Mouse (Mus musculus): Measurements from ENCODE around the gene Cyb5b. TPM values are rescaled to one million over a fixed set of nuclear protein-coding genes. Genes with fewer than 3 reads are reported as not detected.

The Cyb5b gene
- total RNA-seq, 1 experiment: 44.9 TPM

- Histone ChIP-seq H3K27ac (ENCODE audit: insufficient read depth, low read depth, low read length, poor library complexity, severe bottlenecking) (no peak overlapping the region), H3K36me3 (ENCODE audit: control insufficient read depth, insufficient read depth, low read length, poor library complexity, severe bottlenecking) (peaks cover 21% of the 10 kb centered on the region), H3K4me3 (ENCODE audit: insufficient read depth in 1 of 2, low read depth in 1 of 2, low read length in 2 of 2, poor library complexity in 1 of 2, severe bottlenecking in 1 of 2) (no peak overlapping the region), H3K9me3 (ENCODE audit: control insufficient read depth, insufficient read depth, low read depth, low read length) (no peaks in the 10 kb centered on the region), H3K4me1 (ENCODE audit: control insufficient read depth in 2 of 2, insufficient read depth in 2 of 2, low read length in 2 of 2, poor library complexity in 1 of 2) (no peaks in the 10 kb centered on the region), H3K9ac (ENCODE audit: insufficient read depth, low read depth, low read length, poor library complexity, severe bottlenecking) (no peak overlapping the region)
- in situ Hi-C loops (cut with MboI; ENCODE audit: low sequenced_read_pairs in 2 of 2, unreplicated experiment in 2 of 2): no loop called here
- DNase-seq (ENCODE audit: low read depth, low spot score): no peak
- TF ChIP-seq CHD2 (IDR thresholded peaks at IDR 0.05; ENCODE audit: low read depth, low read length): no peak
- no peak for TF ChIP-seq ZC3H11A (IDR thresholded peaks at IDR 0.05; ENCODE audit: borderline replicate concordance, low read depth, low read length)
Measured at GRCm38 (mm10) chr8:107172969-107173645, 22.7 kb downstream of the Cyb5b start.

GRCm38 (mm10) chr8:107181122-107181521 is 30.7 kb downstream of the Cyb5b start:
- Histone ChIP-seq H3K9ac (ENCODE audit: insufficient read depth, low read depth, low read length, poor library complexity, severe bottlenecking) (no peak overlapping the region), H3K36me3 (ENCODE audit: control insufficient read depth, insufficient read depth, low read length, poor library complexity, severe bottlenecking) (peaks cover 21% of the 10 kb centered on the region), H3K4me1 (ENCODE audit: control insufficient read depth in 2 of 2, insufficient read depth in 2 of 2, low read length in 2 of 2, poor library complexity in 1 of 2) (no peaks in the 10 kb centered on the region), H3K4me3 (ENCODE audit: insufficient read depth in 1 of 2, low read depth in 1 of 2, low read length in 2 of 2, poor library complexity in 1 of 2, severe bottlenecking in 1 of 2) (no peak overlapping the region), H3K27ac (ENCODE audit: insufficient read depth, low read depth, low read length, poor library complexity, severe bottlenecking) (no peak overlapping the region), H3K9me3 (ENCODE audit: control insufficient read depth, insufficient read depth, low read depth, low read length) (no peaks in the 10 kb centered on the region)
- TF ChIP-seq MAFK (IDR thresholded peaks at IDR 0.05; ENCODE audit: insufficient read depth, low read depth, low read length): no peak
- TF ChIP-seq ZNF384 (IDR thresholded peaks at IDR 0.05; ENCODE audit: low read depth, low read length): no peak
- TF ChIP-seq CHD2 (IDR thresholded peaks at IDR 0.05; ENCODE audit: low read depth, low read length): no peak
- TF ChIP-seq HCFC1 (IDR thresholded peaks at IDR 0.05; ENCODE audit: borderline replicate concordance, insufficient read depth, low read length): no peak
- no peak for TF ChIP-seq ZC3H11A (IDR thresholded peaks at IDR 0.05; ENCODE audit: borderline replicate concordance, low read depth, low read length)
- DNase-seq (ENCODE audit: low read depth, low spot score): no peak
- in situ Hi-C loops (cut with MboI; ENCODE audit: low sequenced_read_pairs in 2 of 2, unreplicated experiment in 2 of 2): no loop called here

DNA sequence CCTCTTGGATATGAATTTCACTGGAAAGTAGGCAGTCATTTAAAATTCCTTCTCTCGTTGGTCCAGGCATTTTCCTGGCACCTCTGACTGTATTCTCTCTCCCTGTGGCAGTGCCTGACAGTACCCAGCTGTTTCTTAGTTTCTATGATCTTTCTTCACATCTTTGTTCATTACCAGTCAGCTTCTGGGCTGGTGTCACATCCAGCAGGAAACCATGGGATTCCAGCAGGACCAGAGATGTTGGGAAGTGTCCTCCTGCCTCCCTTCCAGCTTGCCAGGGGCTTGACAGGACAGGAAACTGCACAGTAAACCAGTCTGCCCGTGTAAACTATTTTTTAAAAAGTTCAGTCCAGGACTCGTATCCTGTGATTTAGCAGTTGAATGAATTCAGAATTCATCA is 34.6 kb downstream of the Cyb5b start:
- Histone ChIP-seq H3K9ac (ENCODE audit: insufficient read depth, low read depth, low read length, poor library complexity, severe bottlenecking) (no peak overlapping the region), H3K4me1 (ENCODE audit: control insufficient read depth in 2 of 2, insufficient read depth in 2 of 2, low read length in 2 of 2, poor library complexity in 1 of 2) (peaks cover 0 to 3% of the 10 kb centered on the region in 2 experiments; a peak in 1 of 4 replicates), H3K36me3 (ENCODE audit: control insufficient read depth, insufficient read depth, low read length, poor library complexity, severe bottlenecking) (peaks cover 17% of the 10 kb centered on the region), H3K9me3 (ENCODE audit: control insufficient read depth, insufficient read depth, low read depth, low read length) (no peaks in the 10 kb centered on the region), H3K27ac (ENCODE audit: insufficient read depth, low read depth, low read length, poor library complexity, severe bottlenecking) (no peak overlapping the region), H3K4me3 (ENCODE audit: insufficient read depth in 1 of 2, low read depth in 1 of 2, low read length in 2 of 2, poor library complexity in 1 of 2, severe bottlenecking in 1 of 2) (no peak overlapping the region)
- TF ChIP-seq ZC3H11A (IDR thresholded peaks at IDR 0.05; ENCODE audit: borderline replicate concordance, low read depth, low read length) (no peak), HCFC1 (IDR thresholded peaks at IDR 0.05; ENCODE audit: borderline replicate concordance, insufficient read depth, low read length) (no peak), ZNF384 (IDR thresholded peaks at IDR 0.05; ENCODE audit: low read depth, low read length) (no peak), MAFK (IDR thresholded peaks at IDR 0.05; ENCODE audit: insufficient read depth, low read depth, low read length) (no peak), CHD2 (IDR thresholded peaks at IDR 0.05; ENCODE audit: low read depth, low read length) (no peak)
- DNase-seq (ENCODE audit: low read depth, low spot score): no peak
- in situ Hi-C loops (cut with MboI; ENCODE audit: low sequenced_read_pairs in 2 of 2, unreplicated experiment in 2 of 2): no loop called here

DNA sequence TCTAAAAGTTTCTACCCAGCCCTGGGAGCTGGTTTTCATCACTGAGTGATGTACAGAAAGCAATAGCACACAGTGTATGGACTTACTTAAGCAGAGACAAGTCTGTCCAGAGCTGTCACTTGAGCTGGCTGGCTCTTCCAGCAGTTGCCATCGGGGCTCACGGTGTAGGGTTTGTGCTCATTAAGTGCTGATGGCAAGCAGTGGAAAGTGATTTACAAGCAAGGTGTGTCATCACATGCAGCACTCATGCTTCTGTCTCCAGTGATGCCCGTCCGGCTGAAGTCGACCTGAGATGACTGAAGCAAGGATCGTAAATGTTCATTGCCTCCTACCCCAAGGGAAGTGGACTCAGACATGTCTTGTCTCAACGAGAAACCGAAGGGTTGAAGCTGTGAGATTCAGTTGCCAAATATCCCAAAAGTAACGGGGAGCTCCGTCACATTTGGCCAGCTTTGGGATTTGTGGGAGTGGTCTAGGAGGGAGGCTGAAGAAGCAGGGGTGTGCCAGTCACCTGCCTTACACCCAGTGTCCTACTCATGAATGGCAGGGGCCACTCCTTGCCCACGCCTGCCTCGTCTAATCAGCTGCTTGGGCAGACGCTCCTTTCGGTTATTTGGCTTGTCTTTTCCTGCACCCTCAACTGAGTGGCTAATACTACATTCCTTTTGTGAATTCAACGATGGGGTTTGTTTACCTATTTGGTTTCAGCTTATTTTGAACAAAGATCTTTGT is 36.4 kb downstream of the Cyb5b start:
- H3K27ac ChIP-seq (ENCODE audit: insufficient read depth, low read depth, low read length, poor library complexity, severe bottlenecking): no peak overlapping the region
- in situ Hi-C loops (cut with MboI; ENCODE audit: low sequenced_read_pairs in 2 of 2, unreplicated experiment in 2 of 2): no loop called here
- no peak for DNase-seq (ENCODE audit: low read depth, low spot score)
- no peak overlapping the region for H3K4me3 ChIP-seq (ENCODE audit: insufficient read depth in 1 of 2, low read depth in 1 of 2, low read length in 2 of 2, poor library complexity in 1 of 2, severe bottlenecking in 1 of 2)
- peaks cover 0 to 3% of the 10 kb centered on the region in 2 experiments; a peak in 1 of 4 replicates for H3K4me1 ChIP-seq (ENCODE audit: control insufficient read depth in 2 of 2, insufficient read depth in 2 of 2, low read length in 2 of 2, poor library complexity in 1 of 2)
- H3K36me3 ChIP-seq (ENCODE audit: control insufficient read depth, insufficient read depth, low read length, poor library complexity, severe bottlenecking): peaks cover 15% of the 10 kb centered on the region
- H3K9ac ChIP-seq (ENCODE audit: insufficient read depth, low read depth, low read length, poor library complexity, severe bottlenecking): no peak overlapping the region
- no peak for TF ChIP-seq ZC3H11A (IDR thresholded peaks at IDR 0.05; ENCODE audit: borderline replicate concordance, low read depth, low read length)
- no peak for TF ChIP-seq MAFK (IDR thresholded peaks at IDR 0.05; ENCODE audit: insufficient read depth, low read depth, low read length)
- TF ChIP-seq CHD2 (IDR thresholded peaks at IDR 0.05; ENCODE audit: low read depth, low read length): no peak
- no peak for TF ChIP-seq HCFC1 (IDR thresholded peaks at IDR 0.05; ENCODE audit: borderline replicate concordance, insufficient read depth, low read length)
- TF ChIP-seq ZNF384 (IDR thresholded peaks at IDR 0.05; ENCODE audit: low read depth, low read length): no peak
- no peaks in the 10 kb centered on the region for H3K9me3 ChIP-seq (ENCODE audit: control insufficient read depth, insufficient read depth, low read depth, low read length)

Data from ES-E14 (cell line).